Mouse (Mus musculus) bone marrow, adult 2 months (tissue): ENCODE data around the gene Taf10. TPM values are rescaled to one million over a fixed set of nuclear protein-coding genes. Genes with fewer than 3 reads are reported as not detected.

Experiments
- H3K27ac ChIP-seq: fragments of 200-500 bp; 2 replicates; pipeline ENCODE4 v1.5.1; 2012; ENCODE audit warnings: low read depth, mild to moderate bottlenecking, control low read depth, inconsistent platforms, low read length; ENCODE audit not compliant: control insufficient read depth, poor library complexity, insufficient read depth
- H3K4me1 ChIP-seq: fragments of 200-500 bp; 2 replicates; pipeline ENCODE4 v1.6.1; 2011; ENCODE audit warnings: low read length; ENCODE audit not compliant: control insufficient read depth, insufficient read depth
- H3K4me3 ChIP-seq: fragments of 200-500 bp; replicated peaks from 2 replicates; pipeline ENCODE3; 2011; ENCODE audit warnings: mild to moderate bottlenecking, low read depth, low read length, control low read depth; ENCODE audit not compliant: control insufficient read depth
- CTCF ChIP-seq: fragments of 200-500 bp; IDR thresholded peaks from 2 replicates; pipeline ENCODE4 v1.5.1; 2011; ENCODE audit warnings: low read length, control low read depth; ENCODE audit not compliant: control insufficient read depth, insufficient read depth
- POLR2A ChIP-seq: fragments of 200-500 bp; IDR thresholded peaks from 2 replicates; pipeline ENCODE4 v1.6.1; 2011; ENCODE audit warnings: low read depth, mild to moderate bottlenecking, control low read depth, low read length, borderline replicate concordance; ENCODE audit not compliant: control insufficient read depth
- WGBS: fragments of 180-500 bp; shearing (Covaris S2); methylation state at CpG from one replicate; pipeline ENCODE4 v1.1.7; 2018; 5-methylcytosine and 5-hydroxymethylcytosine counted together
- polyA plus RNA-seq: library from polyadenylated mRNA; stranded (reverse); fragments of >200 nt; gene quantifications from 2 replicates; pipeline ENCODE4 v1.2.4, GENCODE M21; 2011; ENCODE audit warnings: low replicate concordance; ENCODE audit not compliant: missing spikeins, insufficient read depth, insufficient read length

Gene Taf10
- polyA plus RNA-seq, 1 experiment, result 185 TPM

- H3K4me1 ChIP-seq, result no peaks in the 10 kb centered on the region; the same call in 1 of the 2 replicates
- H3K4me3 ChIP-seq, result no peak overlapping the region
- H3K27ac ChIP-seq, result no peak overlapping the region
- TF ChIP-seq POLR2A (no peak), CTCF (no peak)
- 80% methylated on average over 4 of the region's 4 CpGs for WGBS
These were observed 40.3 kb downstream of the Taf10 start for GRCm38 (mm10) chr7:105703816-105704215.

- H3K4me3 ChIP-seq, result no peak overlapping the region
- no peak for TF ChIP-seq CTCF
- TF ChIP-seq POLR2A, result no peak
- H3K27ac ChIP-seq, result no peak overlapping the region
- no peaks in the 10 kb centered on the region for H3K4me1 ChIP-seq
- 85% methylated on average over 16 of the region's 16 CpGs for WGBS
These were observed 41.0 kb downstream of the Taf10 start for GRCm38 (mm10) chr7:105703184-105703583.

GRCm38 (mm10) chr7:105690875-105691274 is 53.3 kb downstream of the Taf10 start:
- H3K4me3 ChIP-seq, result no peak overlapping the region
- no peaks in the 10 kb centered on the region for H3K4me1 ChIP-seq
- TF ChIP-seq CTCF, result no peak
- no peak for TF ChIP-seq POLR2A
- 3% methylated on average over 1 of the region's 1 CpGs for WGBS
- no peak overlapping the region for H3K27ac ChIP-seq

Other genes with a start within 250 kb of the Taf10 start
- 4.3 and 9.2 TPM in 2 replicates for gene Smpd1, start 190.0 kb downstream of the Taf10 start, polyA plus RNA-seq
- gene Apbb1, start 162.7 kb downstream of the Taf10 start, polyA plus RNA-seq, result 0.80 and 1.1 TPM in 2 replicates
- 5.9 and 19.9 TPM in 2 replicates for gene Hpx, start 144.2 kb downstream of the Taf10 start, polyA plus RNA-seq
- 7.6 and 15.9 TPM in 2 replicates for gene Trim3, start 110.8 kb downstream of the Taf10 start, polyA plus RNA-seq
- gene Timm10b, start 104.3 kb downstream of the Taf10 start, polyA plus RNA-seq, result 76.3 and 146 TPM in 2 replicates
- 10.2 and 13.3 TPM in 2 replicates for gene Arfip2, start 103.9 kb downstream of the Taf10 start, polyA plus RNA-seq
- 1.4 and 6.0 TPM in 2 replicates for gene Gm45799, start 103.8 kb downstream of the Taf10 start, polyA plus RNA-seq
- gene Dnhd1, start 93.5 kb downstream of the Taf10 start, polyA plus RNA-seq, result 0.40 and 4.5 TPM in 2 replicates
- gene Ilk, start 7.8 kb downstream of the Taf10 start, polyA plus RNA-seq, result 79.3 and 114 TPM in 2 replicates
- gene Rrp8, start 7.0 kb downstream of the Taf10 start, polyA plus RNA-seq, result 19.1 and 26.7 TPM in 2 replicates
- 13.8 and 20.0 TPM in 2 replicates for gene Tpp1, start 7.9 kb upstream of the Taf10 start, polyA plus RNA-seq
- gene Dchs1, start 43.3 kb upstream of the Taf10 start, polyA plus RNA-seq, result 0.17 and 0.49 TPM in 2 replicates
- gene Mrpl17, start 66.7 kb upstream of the Taf10 start, polyA plus RNA-seq, result 37.5 and 42.2 TPM in 2 replicates
- gene Gm4070, start 209.6 kb upstream of the Taf10 start, polyA plus RNA-seq, result 15.7 and 27.1 TPM in 2 replicates